Mouse (Mus musculus) ES-Bruce4 (cell line): ENCODE results near the gene Tecpr1. TPM values are rescaled to one million over a fixed set of nuclear protein-coding genes. Genes with fewer than 3 reads are reported as not detected.

Experiments
- H3K27ac ChIP-seq: 2 replicates; pipeline ENCODE4 v1.5.1; 2012; ENCODE audit warnings: low read length, inconsistent platforms; ENCODE audit not compliant: insufficient read depth
- H3K27me3 ChIP-seq: 2 replicates; pipeline ENCODE4 v1.6.1; 2012; ENCODE audit warnings: mild to moderate bottlenecking, low read length, inconsistent platforms; ENCODE audit not compliant: control insufficient read depth, poor library complexity, insufficient read depth, severe bottlenecking
- H3K36me3 ChIP-seq: 2 replicates; pipeline ENCODE4 v1.6.1; 2012; ENCODE audit warnings: inconsistent platforms, mild to moderate bottlenecking, low read length, moderate library complexity; ENCODE audit not compliant: control insufficient read depth, poor library complexity, insufficient read depth, severe bottlenecking
- H3K4me1 ChIP-seq: one replicate; pipeline ENCODE4 v1.8.1; 2011; ENCODE audit warnings: low read length; ENCODE audit not compliant: control insufficient read depth, insufficient read depth
- H3K4me3 ChIP-seq: 2 replicates; pipeline ENCODE4 v1.5.1; 2011; ENCODE audit warnings: low read depth, mild to moderate bottlenecking, low read length
- H3K9ac ChIP-seq: 2 replicates; pipeline ENCODE4 v1.6.1; 2012; ENCODE audit warnings: low read depth, mild to moderate bottlenecking, inconsistent platforms; ENCODE audit not compliant: poor library complexity, severe bottlenecking
- H3K9me3 ChIP-seq: replicated peaks from 2 replicates; pipeline ENCODE4 v1.6.1; 2012; ENCODE audit warnings: mild to moderate bottlenecking, low read length, inconsistent platforms; ENCODE audit not compliant: control insufficient read depth, poor library complexity, insufficient read depth, severe bottlenecking
- CTCF ChIP-seq: IDR thresholded peaks from one replicate; pipeline ENCODE4 v1.8.1; 2011; ENCODE audit warnings: low read depth, low read length
- EP300 ChIP-seq: IDR thresholded peaks from 2 replicates; pipeline ENCODE4 v1.6.1; 2011; ENCODE audit warnings: low read depth, low read length; ENCODE audit not compliant: insufficient read depth
- POLR2A ChIP-seq: IDR thresholded peaks from one replicate; pipeline ENCODE4 v1.8.1; 2011; ENCODE audit warnings: low read length; ENCODE audit not compliant: insufficient read depth
- polyA plus RNA-seq: library from polyadenylated mRNA; stranded (reverse); fragments of >200 nt; gene quantifications from 2 replicates; pipeline ENCODE4 v1.2.4, GENCODE M21; 2011; ENCODE audit warnings: low read depth; ENCODE audit not compliant: missing spikeins, insufficient read depth, insufficient read length

Gene Tecpr1
- polyA plus RNA-seq, 1 experiment: 10.7 TPM

GRCm38 (mm10) chr5:144254811-144255631 lies 31.6 kb upstream of the Tecpr1 start:
- Histone ChIP-seq H3K4me3 (peak overlapping the region; percentile 89), H3K4me1 (peaks cover 10% of the 10 kb centered on the region), H3K36me3 (no peaks in the 10 kb centered on the region), H3K9me3 (peaks cover 1% of the 10 kb centered on the region; the same call in 1 of the 2 replicates), H3K9ac (peak overlapping the region; percentile 97), H3K27me3 (no peaks in the 10 kb centered on the region), H3K27ac (0 out of 2 replicates have a peak overlapping the region, but pooled peaks have one; percentile 28)
- no peak for TF ChIP-seq CTCF
- TF ChIP-seq EP300: no peak
- TF ChIP-seq POLR2A: no peak

DNA sequence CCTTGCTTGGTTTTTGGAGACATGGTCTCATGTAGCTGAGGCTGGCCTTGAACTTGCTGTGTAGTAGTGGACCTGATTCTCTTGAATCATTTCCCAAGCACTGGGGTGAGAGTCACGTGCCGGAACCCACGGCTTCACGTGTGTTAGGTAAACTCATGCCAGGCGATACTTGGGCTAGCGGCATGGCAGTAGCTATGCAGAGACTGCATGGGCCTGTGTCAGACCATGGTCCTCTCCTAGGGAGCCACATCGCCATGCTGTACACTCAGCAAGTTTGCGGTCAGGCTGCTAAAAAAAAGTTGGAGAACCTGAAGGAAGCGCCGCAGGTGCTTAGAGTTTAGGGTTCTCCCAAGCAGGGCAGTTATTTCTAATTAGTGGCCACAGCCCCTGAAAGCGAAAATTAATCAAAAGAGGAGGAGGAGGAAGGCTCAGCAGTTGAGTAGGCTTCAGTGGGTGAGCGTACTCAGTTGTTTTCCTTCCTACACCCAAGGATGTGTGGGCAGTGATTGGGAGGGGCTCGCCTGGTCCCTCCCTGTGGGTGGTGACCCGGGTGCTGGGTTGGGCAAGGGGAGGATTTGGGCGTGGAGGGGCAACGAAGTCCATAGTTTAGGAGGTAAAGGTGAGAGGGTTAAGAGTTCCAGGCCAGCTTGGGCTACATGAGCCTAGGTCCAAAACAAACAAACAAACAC lies 30.9 kb upstream of the Tecpr1 start:
- no peaks in the 10 kb centered on the region for H3K36me3 ChIP-seq
- peak overlapping the region; percentile 51 for H3K4me3 ChIP-seq
- H3K9me3 ChIP-seq: peaks cover 3% of the 10 kb centered on the region; the same call in 1 of the 2 replicates
- H3K4me1 ChIP-seq: peaks cover 8% of the 10 kb centered on the region
- TF ChIP-seq EP300 (no peak), POLR2A (no peak), CTCF (no peak)
- H3K27me3 ChIP-seq: no peaks in the 10 kb centered on the region
- 0 out of 2 replicates have a peak overlapping the region, but pooled peaks have one; percentile 28 for H3K27ac ChIP-seq
- H3K9ac ChIP-seq: peak overlapping the region; percentile 30

DNA sequence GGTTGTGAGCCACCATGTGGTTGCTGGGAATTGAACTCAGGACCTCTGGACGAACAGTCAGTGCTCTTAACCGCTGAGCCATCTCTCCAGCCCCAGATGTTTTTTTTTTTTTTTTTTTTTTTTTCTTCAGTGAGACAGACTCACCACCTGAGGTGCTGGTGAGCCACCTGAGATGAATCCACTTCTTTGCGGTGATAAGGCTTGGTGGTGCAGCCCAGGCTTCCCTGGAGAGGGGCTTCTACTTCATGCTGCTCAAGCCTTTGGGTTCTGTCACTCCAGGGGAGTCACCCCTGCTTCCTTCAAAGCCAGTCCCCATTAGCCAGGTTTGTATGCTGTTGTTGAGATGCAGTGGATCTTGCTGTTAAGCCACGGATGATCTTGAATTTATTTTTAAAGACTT lies 29.8 kb upstream of the Tecpr1 start:
- Histone ChIP-seq H3K27ac (no peak overlapping the region), H3K4me1 (peaks cover 5% of the 10 kb centered on the region), H3K9ac (no peak overlapping the region), H3K9me3 (peaks cover 3% of the 10 kb centered on the region; the same call in 1 of the 2 replicates), H3K4me3 (no peak overlapping the region), H3K27me3 (no peaks in the 10 kb centered on the region), H3K36me3 (no peaks in the 10 kb centered on the region)
- TF ChIP-seq POLR2A: no peak
- no peak for TF ChIP-seq EP300
- no peak for TF ChIP-seq CTCF

DNA sequence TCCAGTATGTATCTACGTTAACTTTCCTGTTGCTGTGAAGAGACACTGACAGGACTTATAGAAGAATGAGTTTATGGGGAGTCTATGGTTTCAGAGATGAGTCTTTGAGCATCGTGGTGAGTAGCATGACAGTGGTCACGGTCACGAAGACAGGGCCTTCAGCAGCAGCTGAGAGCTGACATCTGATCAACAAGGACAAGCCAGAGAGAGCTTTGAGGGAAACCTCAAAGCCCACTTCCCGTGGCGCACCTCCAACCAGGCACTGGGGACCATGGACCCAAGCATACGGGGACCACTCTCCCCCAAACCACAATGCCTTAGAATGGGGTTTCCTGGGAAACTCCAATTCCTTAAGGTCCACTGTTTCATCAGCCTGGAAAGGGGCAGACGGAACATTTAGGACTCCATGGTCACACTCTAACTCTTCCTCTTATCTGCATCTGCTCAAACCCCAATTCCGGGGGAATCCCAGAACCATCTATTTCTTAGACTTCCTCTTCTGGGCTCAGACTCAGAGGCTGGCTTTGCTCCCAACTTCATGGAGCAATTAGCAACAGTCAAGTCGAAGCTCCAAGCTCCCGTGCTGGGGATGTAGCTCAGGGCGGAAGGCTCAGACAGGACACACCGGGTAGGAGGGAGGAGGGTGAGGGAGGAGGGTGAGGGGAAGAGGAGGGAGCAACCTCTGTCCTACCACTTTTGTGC lies 28.6 kb upstream of the Tecpr1 start:
- peaks cover 3% of the 10 kb centered on the region; the same call in 1 of the 2 replicates for H3K9me3 ChIP-seq
- no peaks in the 10 kb centered on the region for H3K27me3 ChIP-seq
- peaks cover 5% of the 10 kb centered on the region for H3K4me1 ChIP-seq
- H3K4me3 ChIP-seq: no peak overlapping the region
- no peaks in the 10 kb centered on the region for H3K36me3 ChIP-seq
- H3K27ac ChIP-seq: no peak overlapping the region
- TF ChIP-seq EP300 (no peak), POLR2A (no peak), CTCF (no peak)
- H3K9ac ChIP-seq: no peak overlapping the region

DNA sequence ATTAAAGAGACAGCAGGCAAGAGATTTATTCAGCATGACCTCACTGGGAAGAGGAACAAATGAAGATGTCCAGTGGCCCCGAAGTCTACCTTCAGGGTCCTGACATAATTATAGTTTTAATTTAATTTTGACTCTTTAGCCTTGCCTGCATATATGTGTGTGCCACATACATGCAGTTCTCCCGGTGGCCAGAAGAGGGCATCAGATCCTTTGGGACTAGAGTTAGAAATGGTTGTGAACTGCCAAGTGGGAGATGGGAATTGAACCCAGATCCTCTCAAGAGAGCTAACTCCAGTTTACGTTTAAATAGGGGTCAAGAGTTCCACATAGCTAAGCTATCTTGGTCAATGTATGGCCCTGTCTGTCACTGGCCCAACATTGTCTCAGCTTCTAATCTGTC lies 26.5 kb upstream of the Tecpr1 start:
- no peaks in the 10 kb centered on the region for H3K27me3 ChIP-seq
- H3K4me1 ChIP-seq: peaks cover 2% of the 10 kb centered on the region
- peaks cover 3% of the 10 kb centered on the region; the same call in 1 of the 2 replicates for H3K9me3 ChIP-seq
- TF ChIP-seq EP300 (no peak), CTCF (no peak), POLR2A (no peak)
- H3K36me3 ChIP-seq: no peaks in the 10 kb centered on the region
- no peak overlapping the region for H3K27ac ChIP-seq
- H3K9ac ChIP-seq: no peak overlapping the region
- no peak overlapping the region for H3K4me3 ChIP-seq
